Mouse (Mus musculus) MEL (cell line): ENCODE measurements around the gene Mocs1.

Source experiments
- CHD1 ChIP-seq: IDR thresholded peaks from 2 replicates; pipeline ENCODE4 v1.6.1; 2012; ENCODE audit warnings: low read depth, mild to moderate bottlenecking, inconsistent platforms, low read length, improper control_type of control experiment
- CHD2 ChIP-seq: IDR thresholded peaks from 2 replicates; pipeline ENCODE4 v1.6.1; 2011; ENCODE audit warnings: low read length, improper control_type of control experiment
- CTCF ChIP-seq, 3 experiments: IDR thresholded peaks in 2 of 3; conservative IDR thresholded peaks in 1 of 3; 2 replicates each; pipeline ENCODE4 v1.5.1; 2011 to 2012; ENCODE audit warnings: low read length in 3 of 3, low read depth in 2 of 3, mild to moderate bottlenecking in 2 of 3, improper control_type of control experiment in 1 of 3, inconsistent platforms in 1 of 3, mixed read lengths in 1 of 3, moderate library complexity in 1 of 3; ENCODE audit not compliant: control insufficient read depth in 1 of 3, insufficient read depth in 1 of 3, poor library complexity in 1 of 3, severe bottlenecking in 1 of 3
- MAZ ChIP-seq: IDR thresholded peaks from 2 replicates; pipeline ENCODE4 v1.6.1; 2012; ENCODE audit warnings: low read depth, mild to moderate bottlenecking, inconsistent platforms, low read length, improper control_type of control experiment
- MEF2A ChIP-seq: IDR thresholded peaks from 2 replicates; pipeline ENCODE4 v1.6.1; 2014; ENCODE audit warnings: low read depth, mild to moderate bottlenecking, inconsistent platforms, low read length, improper control_type of control experiment; ENCODE audit not compliant: poor library complexity, insufficient replicate concordance, severe bottlenecking; ENCODE audit errors: extremely low read depth
- MXI1 ChIP-seq: IDR thresholded peaks from 2 replicates; pipeline ENCODE4 v1.6.1; 2011; ENCODE audit warnings: mild to moderate bottlenecking, low read depth, low read length, improper control_type of control experiment
- POLR2A ChIP-seq, 2 experiments: IDR thresholded peaks; 2 replicates each; pipeline ENCODE4 v1.6.1; 2011 to 2012; ENCODE audit warnings: low read length in 2 of 2, mild to moderate bottlenecking in 2 of 2, control low read depth in 1 of 2, improper control_type of control experiment in 1 of 2, low read depth in 1 of 2, moderate library complexity in 1 of 2; ENCODE audit not compliant: control insufficient read depth in 1 of 2, insufficient read depth in 1 of 2, poor library complexity in 1 of 2
- RCOR1 ChIP-seq: IDR thresholded peaks from 2 replicates; pipeline ENCODE4 v1.6.1; 2012; ENCODE audit warnings: low read depth, mild to moderate bottlenecking, inconsistent platforms, low read length, improper control_type of control experiment
- TAL1 ChIP-seq: IDR thresholded peaks from 2 replicates; pipeline ENCODE4 v1.6.1; 2012; ENCODE audit warnings: mild to moderate bottlenecking, inconsistent platforms, low read length, moderate library complexity, mixed read lengths
- TBP ChIP-seq: IDR thresholded peaks from 2 replicates; pipeline ENCODE4 v1.8.0; 2011; ENCODE audit warnings: low read depth, low read length, improper control_type of control experiment
- TCF12 ChIP-seq: IDR thresholded peaks from 2 replicates; pipeline ENCODE4 v1.6.1; 2014; ENCODE audit warnings: low read depth, mild to moderate bottlenecking, inconsistent platforms, low read length, improper control_type of control experiment, moderate library complexity
- ZMIZ1 ChIP-seq: IDR thresholded peaks from 2 replicates; pipeline ENCODE4 v1.6.1; 2012; ENCODE audit warnings: low read depth, mild to moderate bottlenecking, inconsistent platforms, low read length, improper control_type of control experiment, moderate library complexity

DNA sequence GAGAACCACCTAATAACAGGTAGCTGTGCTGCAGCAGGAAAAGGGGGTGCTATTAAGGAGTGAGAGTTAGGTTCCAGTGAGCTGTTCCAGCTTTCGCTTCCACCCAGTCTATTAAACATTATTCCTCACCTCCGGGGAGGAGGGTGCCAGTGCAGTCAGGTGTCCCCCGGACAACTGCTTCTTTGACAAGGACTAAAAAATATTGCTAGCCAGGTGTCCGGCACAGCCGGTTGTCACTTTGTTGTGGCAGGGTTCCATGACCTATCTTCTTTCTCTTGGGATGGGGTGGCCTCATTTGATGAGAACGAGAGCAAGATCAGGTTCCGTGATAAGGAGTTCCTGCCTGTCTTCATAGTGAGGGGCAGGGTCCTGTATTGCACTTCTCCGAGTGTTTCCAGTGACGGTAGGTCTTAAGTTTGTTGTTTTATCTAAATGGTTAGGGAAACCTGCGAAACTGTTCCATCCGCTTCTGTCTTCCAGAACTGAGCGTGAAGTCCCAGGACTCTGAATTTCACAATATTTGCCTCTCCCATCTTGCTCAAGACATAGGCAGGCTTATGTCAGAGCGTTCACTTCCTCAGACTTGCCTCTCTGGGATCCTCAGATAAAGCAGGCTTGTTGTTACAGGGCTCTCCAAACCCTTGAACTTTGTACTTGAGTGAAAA is 721 bp downstream of the Mocs1 start:
- TF ChIP-seq TAL1 (peak; percentile 79), POLR2A (IDR thresholded peaks at IDR 0.05; ENCODE audit: control insufficient read depth in 1 of 2, insufficient read depth in 1 of 2, low read depth in 1 of 2, low read length in 2 of 2, poor library complexity in 1 of 2) (no peak), MXI1 (peak; percentile 46; the same call in 1 of the 2 replicates), CTCF (IDR thresholded peaks at IDR 0.05 in 2 of 3, conservative IDR thresholded peaks at IDR 0.05 in 1 of 3; ENCODE audit: control insufficient read depth in 1 of 3, insufficient read depth in 1 of 3, low read depth in 2 of 3, low read length in 3 of 3, poor library complexity in 1 of 3, severe bottlenecking in 1 of 3) (no peak), TBP (no peak), CHD1 (no peak), RCOR1 (no peak), ZMIZ1 (no peak), MEF2A (no peak), TCF12 (no peak), MAZ (no peak), CHD2 (no peak)
